Mouse (Mus musculus) cerebellum, postnatal 36 days (tissue): ENCODE data around the gene Ntf3.

ENCODE experiments used
- DNase-seq, 2 experiments: peaks; one replicate each; pipeline ENCODE4 v3.0.0; 2021 to 2022; ENCODE audit warnings: mixed read lengths in 2 of 2

Gene Ntf3

DNA sequence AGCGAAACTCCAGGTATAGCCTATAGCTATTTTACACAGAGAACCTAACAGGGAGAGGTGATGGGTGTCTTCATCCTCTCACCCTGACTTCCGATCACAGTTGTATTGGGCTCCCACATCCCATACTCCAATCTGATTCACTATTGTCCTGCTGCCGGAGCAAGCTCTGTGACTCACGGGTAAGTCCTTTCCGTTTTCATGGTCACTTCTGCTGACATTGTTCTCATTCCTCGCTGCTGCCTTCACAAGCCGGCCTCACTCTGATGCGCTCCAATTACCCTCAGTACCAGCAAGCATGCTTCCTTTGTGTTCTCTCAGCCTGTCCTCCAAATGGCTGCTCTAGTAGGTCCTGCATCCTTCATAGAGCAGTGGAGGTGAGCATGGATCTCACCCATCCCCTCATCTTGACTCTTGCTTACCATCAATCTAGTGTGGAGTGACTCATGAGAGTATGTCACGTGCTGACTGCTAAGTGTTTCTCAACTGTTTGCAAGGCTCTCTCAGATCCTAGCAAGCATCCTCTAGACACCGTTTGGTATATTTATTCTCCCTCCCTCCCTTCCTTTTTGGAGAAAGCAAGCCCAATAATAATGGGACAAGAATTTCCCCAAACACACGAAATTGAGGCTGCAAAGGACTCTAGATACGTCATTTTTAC is 61.5 kb downstream of the Ntf3 start:
- DNase-seq = no peak

DNA sequence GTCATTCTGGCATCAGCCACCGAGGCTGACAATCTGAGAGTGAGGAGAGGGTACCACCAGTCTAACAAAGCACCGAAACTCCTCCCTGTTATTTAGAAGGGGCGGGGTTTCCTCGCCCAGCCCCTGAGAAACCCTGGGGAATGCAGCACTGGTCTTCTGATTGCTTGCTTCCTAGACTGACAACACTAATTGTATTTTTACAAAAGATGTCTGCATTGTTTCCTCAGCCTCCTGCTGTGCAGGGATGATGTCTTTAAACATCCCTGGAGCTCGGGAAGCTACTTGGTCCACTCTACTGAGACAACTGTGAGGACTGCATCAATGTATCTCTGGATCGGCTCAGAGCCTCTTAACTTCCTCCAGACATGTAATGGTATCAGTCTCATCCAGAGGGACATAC is 64.1 kb downstream of the Ntf3 start:
- DNase-seq = no peak

DNA sequence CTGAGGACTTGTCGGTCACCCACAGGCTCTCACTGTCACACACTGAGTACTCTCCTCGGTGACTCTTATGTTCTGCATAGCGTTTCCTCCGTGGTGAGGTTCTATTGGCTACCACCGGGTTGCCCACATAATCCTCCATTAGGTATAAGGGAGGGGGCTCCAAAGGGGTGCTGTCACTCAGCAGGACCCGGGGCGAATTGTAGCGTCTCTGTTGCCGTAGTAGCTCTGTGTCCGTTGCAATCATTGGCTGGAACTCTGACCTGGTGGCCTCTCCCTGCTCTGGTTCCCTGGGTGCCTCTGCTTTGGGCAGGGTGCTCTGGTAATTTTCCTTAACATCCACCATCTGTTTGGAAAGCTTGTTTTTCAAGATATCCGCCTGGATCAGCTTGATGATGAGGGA is 64.7 kb downstream of the Ntf3 start:
- no peak for DNase-seq

DNA sequence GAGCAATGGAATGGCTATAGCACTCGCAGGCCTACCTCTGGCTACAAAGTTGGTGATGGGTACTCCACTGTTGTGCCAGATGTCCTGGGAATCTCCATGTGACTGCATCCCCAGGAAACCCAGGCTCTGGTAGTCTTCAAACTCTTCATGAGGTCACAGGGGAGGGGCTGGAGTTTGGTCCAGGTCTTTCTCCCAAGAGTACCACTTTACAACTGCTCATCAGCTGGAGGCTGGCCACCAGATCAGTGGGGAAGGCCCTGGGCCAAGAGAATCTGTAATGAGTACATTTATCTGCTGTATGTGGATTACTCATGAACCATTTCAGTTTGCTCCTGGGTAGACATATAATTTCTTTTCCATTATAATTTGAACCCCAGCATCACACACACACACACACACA is 66.1 kb downstream of the Ntf3 start:
- DNase-seq = no peak

DNA sequence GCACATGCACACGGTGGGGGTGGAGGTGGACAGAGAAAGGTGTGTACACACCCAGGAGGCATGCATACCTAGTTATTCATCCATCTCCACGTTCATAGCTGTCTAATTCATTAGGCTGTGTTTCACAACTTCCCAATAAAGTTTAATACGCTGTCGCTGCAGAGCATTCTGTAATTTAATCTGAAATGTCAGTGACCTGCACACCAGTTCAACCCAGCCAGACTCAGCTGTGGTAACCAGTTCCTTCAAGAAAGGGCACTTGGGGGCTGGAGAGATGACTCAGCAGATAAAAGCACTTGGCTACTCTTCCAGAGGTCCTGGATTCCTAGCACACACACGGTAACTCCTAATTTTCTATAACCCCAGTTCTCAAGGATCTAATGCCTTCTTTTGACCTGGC is 69.2 kb downstream of the Ntf3 start:
- DNase-seq = no peak

DNA sequence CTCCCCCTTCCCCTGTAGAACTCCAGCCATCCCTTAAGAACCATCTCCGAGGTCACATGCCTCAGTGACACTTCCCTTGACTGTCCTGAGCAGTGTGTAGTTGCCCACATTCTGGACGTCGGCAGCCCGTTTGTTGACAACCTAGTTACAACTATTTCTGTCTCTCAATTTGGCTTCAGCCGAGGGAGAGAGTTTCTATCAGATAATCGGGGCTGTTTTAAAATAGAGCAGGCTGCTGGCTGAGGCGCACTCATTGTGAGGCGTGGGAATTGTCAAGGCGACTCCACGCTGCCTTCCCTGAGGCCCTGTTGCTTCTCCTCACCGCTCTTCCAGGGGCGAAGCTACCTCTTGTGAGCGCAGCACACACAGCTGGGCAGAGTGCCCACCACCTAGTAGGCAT is 70.6 kb downstream of the Ntf3 start:
- DNase-seq = no peak

GRCm38 (mm10) chr6:126095041-126095440 is 71.7 kb downstream of the Ntf3 start:
- no peak for DNase-seq

DNA sequence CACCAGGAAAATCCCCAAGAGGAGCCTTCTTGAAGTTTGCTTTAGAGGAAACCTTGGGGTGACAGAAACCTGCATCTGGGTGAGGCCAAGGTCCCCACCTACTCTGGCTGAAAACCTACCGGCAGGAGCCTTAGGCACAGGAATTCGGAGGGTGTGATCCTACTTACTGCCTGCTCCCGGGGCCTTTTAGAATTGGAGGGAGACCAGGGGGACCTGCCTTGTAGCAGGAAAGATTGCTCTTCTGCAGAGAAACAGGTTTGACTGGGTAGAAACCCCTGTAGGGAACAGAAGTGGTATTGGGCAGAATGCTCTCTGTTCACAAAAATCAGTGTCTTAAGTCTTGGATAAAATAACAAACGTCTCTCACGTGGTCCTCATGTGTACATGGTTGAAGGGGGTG is 74.7 kb downstream of the Ntf3 start:
- DNase-seq = no peak

GRCm38 (mm10) chr6:126090063-126090462 is 76.6 kb downstream of the Ntf3 start:
- no peak for DNase-seq

DNA sequence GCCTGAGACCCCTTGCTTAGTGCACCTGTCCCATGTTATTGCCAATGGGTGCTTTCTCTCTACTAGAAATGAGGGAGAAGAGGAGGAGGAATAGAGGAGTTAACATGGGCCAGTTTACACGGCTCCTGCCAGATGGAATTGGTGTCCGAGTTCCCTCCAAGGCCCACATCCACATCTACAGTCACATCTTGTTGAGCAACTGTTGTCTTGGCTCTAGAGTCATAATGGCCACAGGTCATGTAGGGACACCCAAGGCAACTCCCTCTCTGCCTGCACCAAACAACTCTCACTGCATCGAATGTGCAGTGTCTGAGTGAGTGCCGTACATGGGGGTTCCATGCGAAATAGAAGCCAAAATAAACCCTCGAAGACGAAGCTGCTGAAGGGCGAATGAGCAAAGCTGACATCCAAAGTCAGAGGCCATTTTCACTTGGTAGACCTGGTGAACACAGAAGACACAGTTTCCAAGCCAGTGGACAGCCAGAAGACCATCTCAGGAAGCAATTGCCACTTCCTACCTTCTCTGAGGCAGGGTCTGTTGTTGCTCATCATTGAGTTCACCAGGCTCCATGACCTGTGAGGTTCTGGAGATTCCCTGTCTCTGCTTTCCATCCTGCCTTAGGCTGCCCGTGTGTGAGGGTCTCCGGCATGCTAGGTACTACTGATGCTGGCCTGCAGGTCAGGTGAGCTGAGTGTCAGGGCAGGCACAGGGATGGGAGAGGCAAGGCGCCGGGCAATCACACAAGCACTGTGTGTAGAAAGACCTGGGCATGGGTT is 78.0 kb downstream of the Ntf3 start:
- no peak for DNase-seq

GRCm38 (mm10) chr6:126086321-126086950 is 80.3 kb downstream of the Ntf3 start:
- DNase-seq = no peak

- DNase-seq = no peak
Observed at GRCm38 (mm10) chr6:126080531-126080930, 86.2 kb downstream of the Ntf3 start.

GRCm38 (mm10) chr6:126057706-126058105 is 109.0 kb downstream of the Ntf3 start:
- DNase-seq = no peak

- peak; percentile 19 to 20 for DNase-seq
Observed at GRCm38 (mm10) chr6:126053136-126053535, 113.6 kb downstream of the Ntf3 start.
